Mouse (Mus musculus) heart, embryonic 16.5 days (tissue): ENCODE results near the gene Reck. TPM values are rescaled to one million over a fixed set of nuclear protein-coding genes. Genes with fewer than 3 reads are reported as not detected.

Source experiments
- ATAC-seq: fragments of 200-750 bp; cut with Nextera tagmentation; replicated peaks from 2 replicates; pipeline ENCODE4 v1.8.0; 2017; ENCODE audit warnings: moderate number of reproducible peaks; ENCODE audit not compliant: insufficient read depth, low FRiP score; ENCODE audit errors: extremely low read depth
- H3K27ac ChIP-seq: fragments of 300-500 bp; sonication (generic); 2 replicates; pipeline ENCODE4 v1.5.1; 2014; ENCODE audit warnings: mild to moderate bottlenecking, low read length, control low read depth, moderate library complexity
- H3K27me3 ChIP-seq: fragments of 300-500 bp; sonication (generic); 2 replicates; pipeline ENCODE4 v1.6.1; 2014; ENCODE audit warnings: low read length, mixed read lengths; ENCODE audit not compliant: control insufficient read depth, insufficient read depth
- H3K36me3 ChIP-seq: fragments of 300-500 bp; sonication (generic); 2 replicates; pipeline ENCODE4 v1.6.1; 2014; ENCODE audit not compliant: control insufficient read depth, insufficient read depth
- H3K4me1 ChIP-seq: fragments of 300-500 bp; sonication (generic); 2 replicates; pipeline ENCODE4 v1.6.1; 2014; ENCODE audit warnings: low read length, mixed read lengths; ENCODE audit not compliant: control insufficient read depth, insufficient read depth
- H3K4me2 ChIP-seq: fragments of 300-500 bp; sonication (generic); 2 replicates; pipeline ENCODE4 v1.6.1; 2014; ENCODE audit warnings: low read depth, mild to moderate bottlenecking, control low read depth, low read length
- H3K4me3 ChIP-seq: fragments of 300-500 bp; sonication (generic); 2 replicates; pipeline ENCODE4 v1.5.1; 2014; ENCODE audit warnings: mild to moderate bottlenecking, control low read depth, low read length
- H3K9ac ChIP-seq: fragments of 300-500 bp; sonication (generic); 2 replicates; pipeline ENCODE4 v1.6.1; 2014; ENCODE audit warnings: low read length, control low read depth
- H3K9me3 ChIP-seq: fragments of 300-500 bp; sonication (generic); replicated peaks from 2 replicates; pipeline ENCODE4 v1.6.1; 2016; ENCODE audit warnings: low read length; ENCODE audit not compliant: control insufficient read depth
- WGBS: fragments of 180-500 bp; shearing (Covaris S2); extraction: QIAGEN DNeasy Blood & Tissue Kit; methylation state at CpG from one replicate; pipeline ENCODE4 v1.1.7; 2014; 5-methylcytosine and 5-hydroxymethylcytosine counted together
- polyA plus RNA-seq: library from polyadenylated mRNA; unstranded; fragments of >200 nt; fragmentation: Nextera tagmentation; extraction: Ambion mirVana; gene quantifications from 2 replicates; pipeline ENCODE4 v1.2.1, GENCODE M21; 2015

The Reck gene
- 8.6 and 8.9 TPM in 2 replicates for polyA plus RNA-seq

DNA sequence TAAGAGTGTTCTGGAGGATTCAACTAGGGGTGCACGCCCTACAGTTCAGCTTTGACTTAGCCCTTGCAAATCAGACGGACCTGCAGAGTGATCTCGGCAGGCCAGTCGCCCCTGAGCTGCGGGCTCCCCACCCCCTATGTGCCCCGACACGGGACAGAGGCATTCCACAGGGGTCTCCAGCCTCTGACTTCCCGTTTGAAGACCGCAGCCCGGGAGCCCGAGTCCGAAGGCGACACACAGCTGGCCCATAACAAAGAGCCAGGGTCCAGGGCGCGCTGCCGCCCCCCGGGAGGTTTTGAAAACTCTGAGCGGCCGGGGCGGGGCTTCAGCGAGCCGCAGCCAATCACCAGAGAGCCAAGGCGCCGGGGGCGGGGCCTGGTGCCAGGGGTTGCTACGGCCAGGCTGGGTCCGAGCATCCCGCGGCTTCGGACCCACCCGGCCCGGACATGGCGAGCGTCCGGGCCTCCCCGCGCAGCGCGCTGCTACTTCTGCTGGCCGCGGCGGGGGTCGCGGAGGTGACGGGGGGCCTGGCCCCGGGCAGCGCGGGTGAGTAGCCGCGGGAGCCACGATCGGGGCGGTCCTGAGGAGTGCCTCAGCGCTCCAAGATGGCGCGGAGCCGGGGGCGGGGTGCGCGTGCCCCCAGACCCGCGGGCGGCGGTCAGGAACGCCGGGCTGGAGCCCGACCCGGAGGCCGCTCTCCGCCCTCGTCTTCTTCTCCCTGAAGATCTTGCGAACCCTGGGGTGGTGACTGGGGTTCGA lies at the start of gene Reck:
Gene Reck, plus strand, starts transcription at position 371 of the 759 bp plus-strand sequence.
- H3K4me1 ChIP-seq: peaks cover 18% of the 10 kb centered on the region
- WGBS: 1% methylated on average over 72 of the region's 73 CpGs
- ATAC-seq: peak; percentile 92

GRCm38 (mm10) chr4:43828806-43829205 lies 46.5 kb upstream of the Reck start:
- H3K27ac ChIP-seq: no peak overlapping the region
- 89% methylated on average over 4 of the region's 4 CpGs for WGBS
- no peaks in the 10 kb centered on the region; the same call in none of the 2 replicates for H3K27me3 ChIP-seq
- H3K36me3 ChIP-seq: no peaks in the 10 kb centered on the region
- no peak overlapping the region for H3K4me3 ChIP-seq
- H3K9ac ChIP-seq: no peak overlapping the region
- no peaks in the 10 kb centered on the region for H3K9me3 ChIP-seq
- no peaks in the 10 kb centered on the region for H3K4me1 ChIP-seq
- ATAC-seq: no peak
- no peak overlapping the region for H3K4me2 ChIP-seq

More for the DNA sequence above, at the start of gene Reck:
- peak within 1 kb of the TSS; percentile 85 for H3K9ac ChIP-seq
- H3K36me3 ChIP-seq: no peaks in the 10 kb centered on the region
- peak within 1 kb of the TSS; percentile 97 for H3K4me3 ChIP-seq
- H3K4me2 ChIP-seq: peak within 1 kb of the TSS; percentile 80
- no peaks in the 10 kb centered on the region for H3K9me3 ChIP-seq
- H3K27me3 ChIP-seq: no peaks in the 10 kb centered on the region
- H3K27ac ChIP-seq: no peak within 1 kb of the TSS

- no peak overlapping the region for H3K4me3 ChIP-seq
- 65% methylated on average over 5 of the region's 5 CpGs for WGBS
- H3K4me2 ChIP-seq: no peak overlapping the region
- H3K36me3 ChIP-seq: no peaks in the 10 kb centered on the region
- H3K27ac ChIP-seq: no peak overlapping the region
- no peaks in the 10 kb centered on the region for H3K4me1 ChIP-seq
- H3K9me3 ChIP-seq: no peaks in the 10 kb centered on the region
- H3K9ac ChIP-seq: no peak overlapping the region
- H3K27me3 ChIP-seq: no peaks in the 10 kb centered on the region; the same call in none of the 2 replicates
- ATAC-seq: no peak
Observed at GRCm38 (mm10) chr4:43832031-43832430, 43.3 kb upstream of the Reck start.

- H3K36me3 ChIP-seq: no peaks in the 10 kb centered on the region
- H3K9me3 ChIP-seq: no peaks in the 10 kb centered on the region
- no peak overlapping the region for H3K9ac ChIP-seq
- peaks cover 6% of the 10 kb centered on the region; the same call in 1 of the 2 replicates for H3K4me1 ChIP-seq
- H3K4me3 ChIP-seq: no peak overlapping the region
- no peak overlapping the region for H3K4me2 ChIP-seq
- 64% methylated on average over 5 of the region's 5 CpGs for WGBS
- no peaks in the 10 kb centered on the region; the same call in 1 of the 2 replicates for H3K27me3 ChIP-seq
- ATAC-seq: no peak
- H3K27ac ChIP-seq: no peak overlapping the region
Observed at GRCm38 (mm10) chr4:43833752-43834151, 41.6 kb upstream of the Reck start.

DNA sequence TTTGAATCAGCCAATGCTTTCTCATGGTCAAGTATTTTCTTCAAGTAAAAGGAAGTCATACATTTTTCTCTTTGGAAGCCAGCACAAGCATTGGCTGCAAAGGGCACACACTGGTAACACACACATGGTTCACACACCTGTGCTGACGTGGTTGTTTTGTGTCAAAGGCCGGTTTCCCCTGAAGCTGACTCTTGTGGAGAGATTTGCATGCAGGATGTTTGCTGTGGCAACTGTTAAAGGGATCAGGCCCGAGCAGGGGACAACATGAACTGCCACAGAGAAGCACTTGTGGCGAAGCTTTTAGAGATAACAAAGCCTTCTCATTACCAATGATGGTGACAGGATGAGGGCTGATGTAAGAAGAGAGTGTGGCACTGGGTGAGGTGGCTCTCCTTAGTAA lies 40.6 kb upstream of the Reck start:
- ATAC-seq: no peak
- no peaks in the 10 kb centered on the region for H3K9me3 ChIP-seq
- peaks cover 6% of the 10 kb centered on the region; the same call in 1 of the 2 replicates for H3K4me1 ChIP-seq
- WGBS: 33% methylated on average over 4 of the region's 4 CpGs
- no peak overlapping the region for H3K4me2 ChIP-seq
- no peak overlapping the region for H3K4me3 ChIP-seq
- H3K27ac ChIP-seq: no peak overlapping the region
- no peak overlapping the region for H3K9ac ChIP-seq
- no peaks in the 10 kb centered on the region for H3K27me3 ChIP-seq
- H3K36me3 ChIP-seq: no peaks in the 10 kb centered on the region

- H3K4me3 ChIP-seq: no peak overlapping the region
Observed at GRCm38 (mm10) chr4:43838326-43838725, 37.0 kb upstream of the Reck start.

GRCm38 (mm10) chr4:43840101-43840500 lies 35.2 kb upstream of the Reck start, which contains the start of gene Olfr157:
TSS of gene Olfr157 (minus strand) at chr4:43840201.
- no peak within 1 kb of the TSS for H3K27ac ChIP-seq
- ATAC-seq: no peak
- WGBS: 69% methylated on average over 1 of the region's 1 CpGs

More at GRCm38 (mm10) chr4:43838326-43838725, 37.0 kb upstream of the Reck start:
- Histone ChIP-seq H3K9me3 (peaks cover 4% of the 10 kb centered on the region), H3K9ac (no peak overlapping the region), H3K4me2 (no peak overlapping the region), H3K27ac (no peak overlapping the region), H3K36me3 (no peaks in the 10 kb centered on the region), H3K27me3 (no peaks in the 10 kb centered on the region), H3K4me1 (peaks cover 6% of the 10 kb centered on the region; the same call in 1 of the 2 replicates)
- WGBS: 64% methylated on average over 3 of the region's 3 CpGs
- no peak for ATAC-seq

DNA sequence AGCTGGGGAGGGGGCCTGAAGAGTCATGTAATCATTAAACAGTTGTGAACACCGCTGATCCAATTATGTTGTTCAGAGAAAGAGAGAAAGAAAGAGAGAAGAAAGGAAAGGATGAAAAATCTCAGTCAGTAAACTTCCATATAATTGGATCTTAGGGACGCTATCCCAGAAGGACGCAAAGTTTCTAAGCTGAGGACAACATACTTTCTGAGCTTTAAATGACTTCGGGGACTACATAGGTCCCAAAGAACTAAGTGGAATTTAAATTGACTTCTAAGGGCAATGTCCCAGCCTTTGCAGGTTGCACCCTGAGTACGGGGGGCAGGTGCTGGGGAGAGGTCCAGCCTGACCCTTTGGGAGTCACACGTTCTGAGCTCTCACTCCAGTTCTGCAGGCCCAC lies 24.1 kb upstream of the Reck start, which contains the start of gene Olfr155:
Gene Olfr155, plus strand, starts transcription at position 301 of the 400 bp plus-strand sequence.
- Histone ChIP-seq H3K27me3 (no peaks in the 10 kb centered on the region), H3K9me3 (no peaks in the 10 kb centered on the region), H3K9ac (no peak within 1 kb of the TSS), H3K4me3 (no peak within 1 kb of the TSS), H3K4me2 (no peak within 1 kb of the TSS), H3K4me1 (no peaks in the 10 kb centered on the region), H3K27ac (no peak within 1 kb of the TSS), H3K36me3 (no peaks in the 10 kb centered on the region)
- no peak for ATAC-seq
- 86% methylated on average over 6 of the region's 6 CpGs for WGBS

More at GRCm38 (mm10) chr4:43840101-43840500, 35.2 kb upstream of the Reck start, which contains the start of gene Olfr157:
- H3K27me3 ChIP-seq: no peaks in the 10 kb centered on the region
- no peaks in the 10 kb centered on the region for H3K36me3 ChIP-seq
- H3K9ac ChIP-seq: no peak within 1 kb of the TSS
- peaks cover 6% of the 10 kb centered on the region; the same call in 1 of the 2 replicates for H3K4me1 ChIP-seq
- no peak within 1 kb of the TSS for H3K4me3 ChIP-seq
- H3K9me3 ChIP-seq: peaks cover 4% of the 10 kb centered on the region
- no peak within 1 kb of the TSS for H3K4me2 ChIP-seq

GRCm38 (mm10) chr4:43854101-43854500 lies 21.2 kb upstream of the Reck start:
- H3K4me2 ChIP-seq: no peak overlapping the region
- no peak overlapping the region for H3K4me3 ChIP-seq
- H3K27me3 ChIP-seq: no peaks in the 10 kb centered on the region
- no peaks in the 10 kb centered on the region for H3K36me3 ChIP-seq
- no peaks in the 10 kb centered on the region for H3K9me3 ChIP-seq
- no peak overlapping the region for H3K27ac ChIP-seq
- H3K9ac ChIP-seq: no peak overlapping the region
- 62% methylated on average over 8 of the region's 8 CpGs for WGBS
- no peaks in the 10 kb centered on the region for H3K4me1 ChIP-seq
- no peak for ATAC-seq
